Mouse (Mus musculus) gastrocnemius, postnatal 36 days (tissue): Measurements from ENCODE around the gene Tnfrsf12a. TPM values are rescaled to one million over a fixed set of nuclear protein-coding genes. Genes with fewer than 3 reads are reported as not detected.

Source experiments
- DNase-seq, 2 experiments: peaks; one replicate each; pipeline ENCODE4 v3.0.0; 2022
- intact Hi-C: fragments of 180-260 bp; cut with DNase I; formaldehyde crosslinking; loops from one replicate; pipeline ENCODE4 v1.15.1; 2025
- total RNA-seq, 2 experiments: library from RNA; stranded (reverse); gene quantifications; 2 replicates each; pipeline ENCODE4 v1.2.3; 2021

The Tnfrsf12a gene
- total RNA-seq, 2 experiments from 2014 or later: 38.1 to 49.0 TPM

DNA sequence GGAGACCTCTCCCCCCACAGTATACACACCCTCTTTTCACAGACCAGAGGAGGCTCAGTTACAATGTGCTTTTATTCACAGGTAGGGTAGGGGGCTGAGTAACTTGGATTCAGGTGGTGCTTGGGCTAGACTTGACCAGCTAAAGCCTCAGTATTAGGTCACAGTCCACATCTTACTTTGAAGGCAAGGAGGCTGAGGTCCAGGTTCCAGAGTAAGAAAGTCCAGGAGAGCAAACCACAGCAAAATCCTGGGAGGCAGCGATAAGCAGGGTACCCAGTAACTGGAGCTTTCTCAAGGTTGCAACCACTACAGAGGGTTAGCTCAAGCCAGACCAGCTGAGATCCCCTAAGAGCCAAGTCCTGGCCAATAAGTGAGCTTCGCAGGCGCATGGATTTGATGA lies 5.3 kb upstream of the Tnfrsf12a start:
- no peak for DNase-seq
- intact Hi-C loops: no loop called here

DNA sequence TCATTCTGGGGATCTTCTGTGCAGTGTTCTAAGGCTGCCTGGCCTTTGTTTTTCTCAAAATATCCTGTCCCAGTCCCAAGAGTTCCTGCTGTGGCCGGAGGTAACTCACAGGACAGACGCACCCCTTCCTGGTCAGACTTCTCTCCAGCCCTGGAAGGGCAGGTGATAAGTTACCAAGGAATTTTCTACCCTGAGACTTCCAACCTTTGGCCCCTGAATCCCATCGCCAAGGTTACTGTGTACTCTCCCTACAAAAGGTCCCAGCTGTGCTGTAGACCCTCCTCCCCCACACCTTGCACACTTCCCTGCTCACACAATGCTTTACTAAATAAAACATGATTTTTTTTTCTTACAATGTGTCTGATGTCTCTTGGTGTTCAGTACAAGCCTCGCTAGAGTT lies 4.8 kb upstream of the Tnfrsf12a start:
- DNase-seq: no peak

DNA sequence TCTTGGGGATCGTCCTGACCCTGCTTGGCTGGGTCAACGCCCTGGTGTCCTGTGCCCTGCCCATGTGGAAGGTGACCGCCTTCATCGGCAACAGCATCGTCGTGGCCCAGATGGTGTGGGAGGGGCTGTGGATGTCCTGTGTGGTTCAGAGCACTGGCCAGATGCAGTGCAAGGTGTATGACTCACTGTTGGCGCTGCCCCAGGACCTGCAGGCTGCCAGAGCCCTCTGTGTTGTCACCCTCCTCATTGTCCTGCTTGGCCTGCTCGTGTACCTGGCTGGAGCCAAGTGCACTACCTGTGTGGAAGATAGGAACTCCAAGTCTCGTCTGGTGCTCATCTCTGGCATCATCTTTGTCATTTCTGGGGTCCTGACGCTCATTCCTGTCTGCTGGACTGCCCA lies 3.8 kb upstream of the Tnfrsf12a start:
- intact Hi-C loops: no loop called here

More for the DNA sequence above, 4.8 kb upstream of the Tnfrsf12a start:
- intact Hi-C loops: no loop called here

DNA sequence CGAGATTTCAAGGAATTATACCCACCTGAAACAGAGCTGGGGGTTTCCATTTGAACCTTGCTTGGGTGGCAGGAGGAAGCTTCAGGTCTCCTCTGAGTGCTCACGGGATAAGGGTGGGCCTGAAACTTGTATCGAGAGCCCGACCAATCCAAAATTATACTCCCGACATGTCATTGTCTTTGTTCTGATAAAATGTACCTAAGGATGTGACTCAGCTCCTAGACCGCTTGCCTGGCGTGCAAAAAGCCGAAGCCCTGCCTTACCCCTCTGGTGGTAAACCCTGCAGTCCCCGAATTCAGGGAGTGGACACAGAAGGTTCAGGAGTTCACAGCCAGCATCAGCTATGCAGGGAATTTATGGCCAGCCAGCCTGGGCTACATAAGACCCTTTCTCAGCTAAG lies 3.1 kb upstream of the Tnfrsf12a start:
- intact Hi-C loops: no loop called here
- DNase-seq: no peak

More for the DNA sequence above, 3.8 kb upstream of the Tnfrsf12a start:
- no peak for DNase-seq

DNA sequence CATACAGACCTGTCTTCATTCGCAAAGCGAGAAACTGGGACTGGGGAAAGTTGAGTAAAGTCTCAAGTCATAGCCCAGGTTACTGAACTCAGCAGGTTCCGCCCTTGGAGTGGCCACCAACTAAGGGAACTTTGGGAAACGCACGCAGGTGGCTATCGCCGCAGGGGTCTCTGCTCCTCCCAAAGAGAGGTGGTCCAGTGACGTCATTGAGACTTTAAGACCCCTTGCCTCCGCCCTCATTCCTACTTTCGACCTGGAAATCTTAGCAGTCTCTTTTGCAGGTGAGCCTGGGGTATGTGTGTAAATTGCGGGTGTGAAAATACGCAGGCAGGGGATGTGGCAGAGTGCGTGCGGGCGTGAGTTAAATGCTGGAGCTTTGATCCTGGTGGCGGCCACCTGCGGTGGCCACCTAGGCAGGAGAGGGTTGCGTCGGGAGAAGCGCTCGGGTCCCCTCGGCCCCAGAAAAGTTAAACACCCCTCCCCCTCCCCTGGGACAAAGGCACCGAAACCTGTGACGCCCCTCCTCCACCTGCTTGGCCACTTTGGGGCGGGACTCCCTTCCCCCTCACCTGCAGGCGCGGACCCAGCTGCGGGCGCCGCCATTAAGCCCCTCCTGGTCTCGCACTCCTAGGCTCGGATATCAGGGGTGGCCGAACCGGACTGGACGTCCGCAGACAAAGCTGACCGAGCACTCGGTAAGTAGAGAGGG lies 2.0 kb upstream of the Tnfrsf12a start, which contains the start of gene Cldn6:
TSS of gene Cldn6 (plus strand) at position 123 of the 709 bp plus-strand sequence.
- DNase-seq: no peak
- intact Hi-C loops: no loop called here

DNA sequence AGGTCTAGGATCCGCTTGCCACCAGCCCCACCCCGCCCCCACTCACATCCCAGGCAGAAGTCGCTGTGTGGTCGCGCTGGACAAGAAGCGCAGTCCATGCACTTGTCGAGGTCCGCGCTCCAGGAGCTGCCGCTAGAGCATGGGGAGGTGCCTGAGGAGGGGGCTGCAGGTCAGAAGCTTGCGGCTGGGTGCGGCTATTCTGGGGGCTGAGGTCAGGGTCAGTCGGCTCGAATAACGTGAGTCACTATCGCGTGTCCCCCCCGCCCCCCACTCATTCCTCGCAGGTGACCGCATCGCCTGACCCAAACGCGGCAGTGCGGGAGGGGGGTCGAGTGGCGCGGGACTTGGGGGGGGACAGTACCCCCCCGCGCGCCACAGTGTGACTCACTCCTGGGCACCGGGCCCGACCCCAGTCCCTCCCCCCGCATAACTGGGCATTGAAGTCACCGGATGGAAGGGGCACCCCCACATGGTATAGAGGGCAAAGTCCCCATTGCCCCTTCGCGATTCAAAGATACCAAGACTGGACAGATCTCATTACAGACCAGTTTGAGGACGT lies 716 bp downstream of the Tnfrsf12a start:
- intact Hi-C loops: no loop called here
- DNase-seq: peak in 1 of 2 experiments; percentile 44

DNA sequence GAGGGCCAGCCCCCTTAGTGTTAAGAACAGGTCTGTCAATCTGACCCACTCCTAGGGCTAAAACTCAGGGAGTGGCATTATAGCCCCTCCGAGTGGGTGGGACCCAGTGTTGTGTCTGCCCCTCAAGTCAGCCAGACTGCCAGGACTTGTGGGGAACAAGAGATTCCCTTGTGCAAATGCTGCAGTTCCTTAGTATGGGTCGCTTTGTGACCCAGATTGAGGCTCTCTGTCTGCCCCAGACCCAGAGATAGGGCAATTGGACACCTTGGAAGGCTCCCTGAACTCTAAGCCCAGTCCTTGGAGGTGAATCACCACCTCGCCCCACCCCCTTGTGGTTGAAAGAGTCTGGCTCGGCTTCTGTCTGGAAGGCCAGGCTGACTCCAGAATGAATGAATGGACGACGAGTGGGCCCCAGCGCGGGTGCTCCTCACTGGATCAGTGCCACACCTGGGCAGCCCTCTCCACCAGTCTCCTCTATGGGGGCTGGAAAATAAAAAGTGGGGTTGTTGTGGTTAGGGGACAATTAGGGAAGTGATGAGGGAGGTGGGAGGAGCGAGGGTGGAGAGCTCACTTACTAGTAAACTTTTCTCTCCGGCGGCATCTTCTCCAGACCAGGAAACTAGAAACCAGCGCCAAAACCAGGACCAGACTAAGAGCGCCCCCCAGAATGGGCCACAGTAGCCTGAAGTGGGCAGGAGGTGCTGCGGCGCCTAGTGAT lies 1.5 kb downstream of the Tnfrsf12a start:
- peak; percentile 51 to 58 for DNase-seq
- intact Hi-C loops: no loop called here

DNA sequence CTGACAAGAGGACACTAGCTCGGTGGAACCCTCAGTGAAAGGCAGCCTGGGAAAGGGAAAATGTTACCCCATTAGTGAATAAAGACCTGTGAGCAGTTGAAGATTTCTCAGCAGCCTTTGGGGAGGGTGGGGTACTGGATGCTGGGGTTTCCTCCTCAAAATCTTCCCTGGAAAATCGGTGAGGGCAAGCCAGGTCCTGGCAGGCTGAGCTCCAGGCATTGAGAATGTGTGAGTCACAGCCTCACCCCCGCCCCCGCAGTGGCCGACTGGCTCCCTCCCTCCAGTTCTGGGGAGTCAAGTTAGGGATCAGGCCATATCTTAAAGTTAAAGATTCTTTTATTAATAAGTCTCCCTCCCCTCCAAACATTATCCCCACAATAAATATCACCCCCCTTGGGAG lies 2.1 kb downstream of the Tnfrsf12a start:
- peak in 1 of 2 experiments; percentile 63 for DNase-seq
- intact Hi-C loops: no loop called here

DNA sequence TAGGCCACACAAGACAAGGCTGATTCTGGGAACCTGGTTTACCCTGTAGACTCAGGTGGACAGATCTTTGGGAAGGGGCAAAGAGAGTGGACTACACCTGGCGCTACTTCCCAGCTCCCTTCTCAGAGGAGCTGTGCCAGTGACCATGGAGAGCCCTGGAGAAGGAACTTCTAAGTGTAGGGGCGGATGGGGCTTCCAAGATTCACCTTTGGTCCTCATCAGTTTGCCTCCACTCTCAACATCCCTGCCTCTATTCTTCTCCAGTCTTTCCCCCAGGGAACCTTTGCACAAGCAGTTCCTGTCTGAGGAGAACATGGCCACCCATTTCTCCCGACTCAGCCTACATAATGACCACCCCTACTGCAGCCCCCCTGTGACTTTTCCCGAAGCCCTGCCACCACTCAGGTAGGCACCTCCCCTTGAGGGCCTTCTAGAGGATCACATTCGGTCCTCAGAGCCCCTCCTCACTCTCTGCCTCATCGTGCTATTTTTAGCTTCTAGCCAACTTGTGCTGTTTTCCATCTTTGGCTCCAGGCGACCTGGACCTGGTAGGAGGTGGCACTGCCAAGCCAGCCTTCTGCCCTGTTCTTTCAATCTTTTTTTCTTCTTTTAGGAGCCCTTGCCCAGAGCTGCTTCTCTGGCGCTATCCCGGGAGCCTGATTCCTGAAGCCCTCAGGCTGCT lies 2.9 kb downstream of the Tnfrsf12a start:
- intact Hi-C loops: no loop called here
- no peak for DNase-seq

DNA sequence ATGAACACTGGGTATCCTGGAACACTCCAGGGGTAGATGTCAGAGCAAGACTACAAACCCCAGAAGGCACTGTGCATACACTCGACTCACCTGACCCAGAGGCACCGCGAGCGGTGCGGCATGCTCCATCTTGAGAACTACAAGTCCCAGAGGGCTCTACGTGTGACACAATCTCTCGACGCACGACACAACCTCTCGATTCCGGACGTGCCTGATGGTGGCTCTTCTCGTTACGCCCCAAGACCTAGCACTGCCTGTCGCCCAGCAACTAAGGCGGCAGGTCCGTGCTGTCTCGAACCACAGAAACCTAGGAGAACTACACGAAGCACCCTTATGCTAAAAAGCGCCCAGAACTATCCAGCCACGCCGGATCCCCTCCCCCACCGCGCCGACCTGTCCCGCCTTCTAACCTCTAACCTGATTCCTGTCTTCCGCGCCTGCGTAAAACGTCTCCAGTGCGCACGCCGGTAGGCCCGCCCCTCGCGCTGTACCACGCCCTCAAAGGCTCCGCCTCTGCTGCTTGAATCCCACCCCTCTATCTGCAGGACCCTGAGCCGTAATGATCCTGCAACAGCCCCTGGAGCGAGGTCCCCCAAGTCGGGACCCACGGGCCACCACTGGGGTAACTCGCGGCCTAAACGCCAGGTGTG lies 3.7 kb downstream of the Tnfrsf12a start, which contains the start of the genes Hcfc1r1 and Thoc6:
TSS of gene Hcfc1r1 (plus strand) at position 173 of the 650 bp plus-strand sequence.
TSS of gene Thoc6 (minus strand) at position 459 of the 650 bp plus-strand sequence.
- intact Hi-C loops: no loop called here
- peak; percentile 87 to 91 for DNase-seq

DNA sequence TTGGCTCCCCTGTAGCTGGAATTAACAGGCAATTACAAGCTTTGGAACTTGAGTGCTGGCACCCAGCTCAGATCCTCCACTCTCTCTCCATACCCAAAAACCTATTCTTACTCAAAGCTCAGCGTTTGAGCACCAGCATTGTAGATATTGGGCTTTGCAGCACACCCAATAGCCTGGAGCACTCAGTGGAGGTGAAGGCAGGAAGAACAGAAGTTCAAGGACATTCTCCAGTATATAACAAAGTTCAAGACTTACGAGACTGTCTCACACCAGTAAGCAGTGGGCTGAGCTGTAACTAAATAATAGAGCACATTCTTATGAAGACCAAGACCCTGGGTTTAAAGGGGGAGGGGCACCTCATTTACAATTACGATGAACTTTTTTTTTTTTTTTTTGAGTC lies 4.5 kb downstream of the Tnfrsf12a start:
- intact Hi-C loops: no loop called here
- DNase-seq: no peak

DNA sequence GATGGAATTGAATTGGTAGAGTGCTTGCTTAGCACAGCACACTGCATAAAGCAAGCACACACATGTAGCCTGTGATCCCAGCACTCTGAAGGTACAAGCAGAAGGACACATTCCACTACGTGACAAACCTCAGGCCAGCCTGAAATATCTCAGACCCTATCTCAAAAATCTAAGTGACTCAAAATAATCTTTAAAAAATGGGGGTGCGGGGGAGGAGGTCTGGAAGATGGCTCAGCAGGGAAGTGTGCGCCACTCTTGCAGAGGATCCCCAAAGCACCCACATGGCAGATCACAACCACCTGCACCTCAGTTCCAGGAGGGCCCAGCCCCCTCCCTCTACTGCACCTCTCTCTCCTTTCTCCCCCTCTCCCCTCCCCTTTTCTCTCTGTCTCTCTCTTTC lies 5.7 kb downstream of the Tnfrsf12a start:
- intact Hi-C loops: no loop called here
- no peak for DNase-seq

DNA sequence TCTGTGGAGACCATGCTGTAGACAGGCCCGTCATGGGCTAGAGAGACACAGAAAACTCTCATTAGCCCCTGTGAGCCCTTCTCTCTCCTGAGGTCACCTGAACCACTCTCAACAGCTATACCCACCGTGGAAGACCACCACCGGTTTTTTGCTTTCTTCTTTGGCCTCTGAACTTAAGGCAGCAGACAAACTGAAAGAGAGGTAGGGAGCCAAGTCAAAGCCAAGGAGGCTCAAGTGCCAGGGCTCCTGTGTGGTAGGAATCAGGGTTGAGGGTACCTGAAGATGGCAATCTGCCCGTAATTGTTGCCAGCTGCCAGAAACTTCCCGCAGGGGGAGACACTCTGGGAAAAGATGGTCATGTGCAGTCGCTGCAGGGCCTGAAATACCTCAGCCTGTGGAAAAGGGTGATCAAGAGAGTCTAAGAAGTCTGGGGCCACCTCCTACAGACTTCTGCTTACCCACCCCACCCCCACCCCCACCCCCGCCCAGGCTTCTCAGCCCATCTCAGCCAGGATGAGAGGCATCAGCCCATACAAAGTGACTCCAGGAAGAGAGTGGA lies 6.7 kb downstream of the Tnfrsf12a start:
- no peak for DNase-seq
- intact Hi-C loops: no loop called here

DNA sequence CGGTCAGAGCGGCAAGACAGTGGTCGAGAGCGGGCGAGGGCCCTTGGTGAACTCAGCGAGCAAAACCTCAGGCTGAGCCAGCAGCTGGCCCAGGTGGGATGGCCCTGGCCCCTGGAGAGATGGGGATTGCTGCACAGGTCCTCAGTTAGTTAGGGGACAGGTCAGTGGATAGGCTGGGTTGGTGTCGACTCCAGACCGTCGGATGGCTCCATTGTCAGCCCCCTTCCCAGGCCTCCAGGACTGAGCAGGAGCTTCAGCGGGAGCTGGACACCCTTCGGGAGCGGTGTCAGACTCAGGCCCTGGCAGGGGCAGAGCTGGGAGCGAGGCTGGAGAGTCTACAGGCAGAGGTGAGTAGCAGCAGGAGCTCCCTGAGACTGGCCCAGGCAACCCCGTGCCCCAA lies 11.8 kb downstream of the Tnfrsf12a start:
- intact Hi-C loops: no loop called here
- no peak for DNase-seq

DNA sequence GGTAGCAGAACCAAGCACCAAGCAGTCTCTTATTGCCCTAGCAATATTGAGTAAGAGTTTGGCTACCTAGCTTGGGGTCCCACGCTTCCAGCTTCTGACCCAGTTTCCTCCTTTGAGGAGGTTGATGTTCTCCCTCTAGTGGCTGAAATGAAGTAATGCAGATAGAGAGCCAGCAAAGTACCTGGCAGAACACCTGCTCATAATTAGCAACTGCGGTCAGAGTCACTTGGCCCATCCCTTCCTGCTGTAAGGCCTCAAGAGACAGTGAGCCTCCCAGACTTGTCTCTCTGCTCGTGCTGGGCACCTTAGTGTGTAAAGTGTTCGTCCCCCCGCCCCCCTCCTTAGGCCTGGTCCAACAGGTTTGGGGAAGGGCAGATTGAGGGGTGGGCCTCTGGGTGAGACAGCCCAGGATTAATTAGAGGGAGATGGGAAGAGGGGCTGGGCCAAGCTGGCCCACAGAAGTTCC lies 12.7 kb downstream of the Tnfrsf12a start:
- intact Hi-C loops: no loop called here
- no peak for DNase-seq

DNA sequence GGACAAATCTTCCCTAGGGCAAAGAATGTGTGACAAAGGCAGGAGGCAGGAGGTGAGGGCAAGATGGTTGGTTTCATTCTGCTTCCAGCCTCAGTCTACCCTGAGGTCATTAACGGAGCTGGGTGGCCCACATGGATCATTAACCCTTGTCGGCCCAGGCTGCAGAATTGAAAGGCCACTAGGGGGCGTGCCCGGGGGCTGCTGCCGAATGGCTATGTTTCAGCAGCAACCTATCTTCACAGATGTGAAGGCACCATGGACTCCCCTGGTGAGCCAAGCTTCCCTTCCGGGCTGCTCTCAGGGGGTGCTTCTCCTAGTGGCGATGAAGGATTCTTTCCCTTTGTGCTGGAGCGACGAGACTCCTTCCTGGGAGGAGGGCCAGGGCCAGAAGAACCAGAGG lies 15.7 kb downstream of the Tnfrsf12a start:
- DNase-seq: no peak

DNA sequence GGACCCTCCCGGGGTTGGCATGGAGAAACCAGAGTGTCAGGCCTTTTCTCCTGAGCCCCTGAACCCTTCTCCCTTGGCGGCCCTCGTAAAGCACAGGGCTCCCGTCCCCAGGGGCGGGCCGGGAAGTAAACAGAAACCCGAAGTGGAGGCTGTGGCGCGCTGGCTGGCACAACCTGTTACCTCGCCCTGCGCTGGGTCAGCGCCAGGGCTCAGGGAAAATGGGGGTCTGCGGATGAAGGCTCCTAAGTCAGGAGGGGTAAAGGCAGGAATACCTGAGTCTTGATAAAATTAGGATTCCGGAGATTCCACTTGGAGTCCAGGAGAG lies 16.4 kb downstream of the Tnfrsf12a start:
- intact Hi-C loops: loop anchor here (2.0 kb wide), 1 partner anchor 46 kb away; no protein-coding TSS in a partner anchor
- DNase-seq: no peak

More for the DNA sequence above, 15.7 kb downstream of the Tnfrsf12a start:
- intact Hi-C loops: loop anchor here (2.0 kb wide), 1 partner anchor 45 kb away; no protein-coding TSS in a partner anchor

DNA sequence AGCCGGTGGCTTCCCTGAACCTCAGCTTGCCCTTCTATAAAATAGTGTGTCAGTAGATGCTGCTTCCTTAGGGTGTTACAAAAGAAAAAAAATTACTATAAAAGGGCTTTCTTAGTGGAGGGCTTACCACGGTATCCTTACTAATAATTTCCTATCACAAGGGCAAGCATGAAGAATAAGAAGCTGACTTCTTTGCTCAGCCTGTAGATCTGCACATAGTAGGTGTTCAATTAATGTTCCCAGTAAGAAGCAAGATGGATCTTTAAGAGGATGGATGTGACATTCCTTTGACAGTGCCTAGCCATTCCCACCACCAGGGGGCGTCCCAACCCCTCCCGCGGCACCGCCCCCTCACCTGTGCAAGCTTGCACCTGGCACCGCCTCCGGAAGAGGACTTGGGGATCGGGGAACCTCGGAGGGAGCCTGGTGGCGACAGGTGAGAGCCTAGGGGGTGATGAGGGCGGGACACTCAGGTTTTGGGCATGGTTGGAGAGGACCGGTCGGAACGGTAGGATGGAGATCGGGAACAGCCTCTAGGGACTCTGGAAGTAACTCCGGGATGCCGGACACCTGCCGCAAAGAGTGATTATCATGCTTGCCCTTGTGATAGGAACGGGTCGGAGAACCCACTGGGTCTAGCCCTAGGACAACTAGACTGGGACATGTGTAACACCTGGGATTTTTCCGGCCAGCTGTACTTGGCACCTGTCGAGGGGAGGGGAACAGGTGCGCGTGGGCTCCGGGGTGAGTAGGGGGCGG lies 17.0 kb downstream of the Tnfrsf12a start, which contains the start of gene Bicdl2:
TSS of gene Bicdl2 (plus strand) at position 390 of the 759 bp plus-strand sequence.
- intact Hi-C loops: loop anchor here (2.0 kb wide), 1 partner anchor 47 kb away; no protein-coding TSS in a partner anchor
- no peak for DNase-seq

DNA sequence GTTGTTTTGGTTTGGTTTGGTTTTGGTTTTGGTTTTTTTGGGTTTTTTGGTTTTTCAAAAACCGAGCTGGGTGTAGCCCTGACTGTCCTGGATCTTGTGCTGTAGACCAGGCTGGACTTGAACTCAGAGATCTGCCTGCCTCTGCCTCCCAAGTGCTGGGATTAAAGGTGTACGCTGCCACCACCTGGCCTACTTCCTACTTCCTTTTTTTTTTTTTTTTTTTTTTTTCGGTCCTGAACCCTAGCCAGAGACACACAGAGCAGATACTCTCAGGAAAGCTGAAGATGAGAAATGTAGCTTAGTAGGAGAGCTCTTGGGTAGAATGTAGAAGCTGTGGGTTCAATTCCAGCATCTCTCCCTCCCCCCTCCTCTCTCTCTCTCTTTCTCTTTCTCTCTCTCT lies 18.8 kb downstream of the Tnfrsf12a start:
- no peak for DNase-seq
- intact Hi-C loops: no loop called here
